Mouse (Mus musculus) left cerebral cortex, adult 9 months (tissue): ENCODE results near the gene Hs3st5.

Experiments
- DNase-seq, 2 experiments: peaks; one replicate each; pipeline ENCODE4 v3.0.0; 2022; ENCODE audit warnings: low spot score in 2 of 2

Gene Hs3st5

DNA sequence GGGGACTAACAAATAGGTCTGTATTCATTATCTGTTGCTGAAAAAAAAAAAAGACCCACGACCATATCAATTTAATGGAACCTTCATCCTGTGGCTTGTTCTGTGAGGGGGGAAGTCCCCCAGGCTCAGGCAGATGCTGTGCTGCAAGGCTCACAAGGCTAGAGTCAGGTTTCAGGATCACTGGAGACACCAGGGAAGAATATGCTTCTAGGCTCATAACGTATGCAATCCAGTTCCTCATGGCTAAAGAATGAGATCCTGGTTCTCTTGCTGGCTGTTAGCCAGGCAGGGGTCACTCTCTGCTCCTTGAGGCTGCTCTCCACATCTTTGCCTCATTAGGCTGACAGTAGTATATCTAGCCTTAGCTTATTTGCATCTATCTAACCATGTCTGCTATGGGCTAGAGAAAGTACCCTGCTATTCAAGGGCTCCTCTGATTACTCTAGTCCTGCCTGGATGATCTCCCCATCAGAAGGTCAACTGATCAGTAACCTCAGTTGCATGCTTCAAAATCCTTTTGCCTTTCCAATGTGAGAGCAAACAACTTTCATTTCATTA lies 294.4 kb downstream of the Hs3st5 start:
- DNase-seq, result no peak

DNA sequence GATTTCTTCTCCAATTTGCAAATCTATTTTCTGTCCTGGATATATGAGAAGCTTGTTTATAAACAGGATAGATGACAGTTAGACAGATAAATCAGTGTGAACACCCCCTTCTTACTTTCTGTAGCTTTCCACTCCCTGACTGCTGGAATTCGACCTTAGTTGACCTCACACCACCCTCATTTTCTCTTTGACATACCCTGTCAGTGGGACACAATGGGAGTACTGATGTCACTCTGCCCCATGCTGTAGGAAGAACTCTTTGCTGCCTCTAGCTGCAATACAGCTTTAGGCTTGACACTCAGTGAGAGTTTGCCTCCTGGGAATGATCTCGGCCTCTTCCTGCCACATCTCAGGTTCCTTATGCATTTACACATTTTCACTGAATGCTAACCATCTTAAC lies 297.1 kb downstream of the Hs3st5 start:
- DNase-seq, result no peak

DNA sequence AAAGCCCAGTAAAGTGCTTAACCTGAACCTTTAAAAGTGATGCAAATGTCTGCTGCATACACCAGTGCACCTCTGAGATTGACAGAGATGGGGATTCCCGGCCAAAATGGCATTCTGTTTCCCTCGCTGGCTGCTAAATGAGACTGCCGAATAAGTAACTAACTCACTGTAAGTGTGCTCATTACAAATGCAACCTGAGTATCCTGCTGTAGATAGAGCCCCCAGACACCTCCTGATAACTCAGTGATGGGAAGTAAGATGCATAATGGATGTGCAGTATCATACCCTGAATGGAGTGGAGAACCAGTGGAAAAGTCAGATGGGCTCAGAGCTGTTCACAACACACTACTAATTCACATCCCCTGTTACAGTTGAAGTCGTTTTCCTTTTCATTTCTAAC lies 298.7 kb downstream of the Hs3st5 start:
- DNase-seq, result no peak

DNA sequence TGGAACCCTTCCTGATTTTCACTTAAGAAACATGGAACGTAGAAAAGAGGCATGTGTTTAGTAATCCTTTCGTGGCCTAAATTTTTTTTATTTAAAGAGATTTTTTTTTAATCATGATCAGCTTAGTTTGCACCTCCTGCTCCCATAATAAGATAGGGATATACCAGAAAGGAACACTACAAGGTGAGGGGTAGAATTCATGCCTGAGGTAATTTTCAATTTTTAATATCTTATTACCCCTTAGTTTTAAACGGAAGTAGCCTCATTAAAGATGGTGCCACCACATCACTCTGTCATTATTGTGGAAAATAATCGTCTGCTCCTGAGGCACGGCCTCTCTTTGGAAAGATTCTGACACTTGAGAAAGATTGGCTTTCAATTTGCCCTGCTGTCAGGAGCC lies 299.2 kb downstream of the Hs3st5 start:
- DNase-seq, result no peak

DNA sequence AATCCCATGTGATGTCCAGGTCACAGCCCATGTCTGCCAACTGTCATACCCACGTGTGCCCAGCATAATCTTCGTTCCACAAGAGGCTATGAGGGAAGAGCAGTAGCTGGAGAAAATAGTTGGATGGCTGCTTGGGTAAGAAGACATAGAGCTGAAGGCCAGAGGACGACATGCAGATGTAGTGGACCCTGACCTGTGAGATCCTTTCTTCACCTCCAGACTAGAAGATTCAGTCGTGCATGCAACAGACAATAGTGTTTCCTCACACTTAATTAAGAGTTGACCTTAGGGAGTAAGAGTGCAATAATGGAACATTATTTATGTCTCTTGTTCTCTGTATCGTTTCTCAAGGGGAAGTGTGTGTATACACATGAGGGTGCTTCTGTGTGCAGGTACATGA lies 300.4 kb downstream of the Hs3st5 start:
- no peak for DNase-seq

DNA sequence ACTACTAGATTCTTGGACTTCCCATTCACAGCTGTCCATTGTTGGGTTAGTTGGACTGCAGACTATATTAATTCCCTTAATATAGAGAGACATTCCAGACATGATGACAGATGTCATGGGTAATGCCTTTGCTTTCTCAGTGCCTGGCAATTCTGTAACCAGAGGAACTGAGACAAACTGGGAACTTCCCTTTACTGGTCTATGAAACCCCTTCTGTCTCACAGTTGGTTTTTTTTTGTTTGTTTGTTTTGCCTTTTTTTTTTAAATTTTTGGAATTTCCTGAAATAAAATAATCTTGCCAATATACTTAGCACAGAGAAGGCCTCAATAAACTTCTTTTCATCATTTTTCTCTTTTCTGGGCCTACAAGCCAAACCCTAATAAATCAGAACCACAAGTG lies 312.3 kb downstream of the Hs3st5 start:
- no peak for DNase-seq

DNA sequence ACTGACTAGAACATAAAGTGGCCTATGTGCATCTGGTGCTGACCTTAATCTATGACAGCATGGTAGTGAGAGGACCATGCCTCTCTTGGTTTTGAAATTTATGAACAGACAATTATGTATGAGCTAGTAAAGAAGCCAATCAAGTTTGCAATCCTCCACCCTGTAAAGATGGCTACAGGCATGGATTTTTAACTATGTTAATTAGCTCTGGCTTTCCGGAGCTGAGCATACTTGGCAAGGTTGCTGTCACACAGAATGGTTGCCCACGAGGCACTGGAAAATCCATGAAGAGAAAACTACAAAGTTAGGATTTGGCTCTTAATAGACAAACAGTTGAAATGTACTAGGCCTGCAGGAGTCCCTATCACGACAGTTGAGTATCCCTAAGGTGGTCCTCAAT lies 322.5 kb downstream of the Hs3st5 start:
- no peak for DNase-seq

DNA sequence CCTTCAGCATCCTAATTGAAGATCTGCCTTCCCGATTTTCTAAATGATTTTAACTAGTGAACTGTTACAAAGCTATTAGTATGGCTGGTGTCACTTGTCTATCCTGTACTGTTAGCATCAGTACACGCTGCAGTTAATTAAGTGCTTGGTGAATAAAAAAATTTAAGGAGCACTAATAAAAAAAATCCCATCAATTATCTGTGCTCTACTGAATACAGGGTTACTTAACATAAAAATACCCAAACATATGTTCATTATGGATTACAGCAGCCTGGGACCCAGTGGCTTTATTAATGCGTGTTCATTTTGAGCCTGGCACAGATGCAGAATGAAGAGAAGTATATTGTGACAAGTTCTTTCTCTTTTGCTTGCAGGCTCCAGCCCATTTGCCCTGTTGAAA lies 325.6 kb downstream of the Hs3st5 start:
- no peak for DNase-seq

DNA sequence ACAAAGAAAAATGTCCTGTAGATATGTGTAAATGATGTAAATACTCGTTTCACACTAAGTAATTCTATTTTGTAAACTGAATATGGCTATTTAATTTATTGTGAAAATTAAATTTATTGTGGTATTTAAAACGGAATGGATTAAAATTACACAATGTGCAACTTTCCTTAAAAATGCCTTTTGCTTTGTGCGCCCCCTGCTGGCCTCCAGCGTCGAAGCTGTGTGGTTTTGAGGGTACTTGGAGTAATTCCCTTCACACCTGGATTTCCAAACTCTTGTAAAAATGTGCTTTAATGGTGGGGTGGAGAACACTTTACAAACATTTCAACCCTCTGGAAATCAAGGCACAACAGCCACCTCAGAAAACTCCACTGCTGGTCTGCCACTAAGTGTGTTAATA lies 327.6 kb downstream of the Hs3st5 start:
- DNase-seq, result peak in 1 of 2 experiments; percentile 45

DNA sequence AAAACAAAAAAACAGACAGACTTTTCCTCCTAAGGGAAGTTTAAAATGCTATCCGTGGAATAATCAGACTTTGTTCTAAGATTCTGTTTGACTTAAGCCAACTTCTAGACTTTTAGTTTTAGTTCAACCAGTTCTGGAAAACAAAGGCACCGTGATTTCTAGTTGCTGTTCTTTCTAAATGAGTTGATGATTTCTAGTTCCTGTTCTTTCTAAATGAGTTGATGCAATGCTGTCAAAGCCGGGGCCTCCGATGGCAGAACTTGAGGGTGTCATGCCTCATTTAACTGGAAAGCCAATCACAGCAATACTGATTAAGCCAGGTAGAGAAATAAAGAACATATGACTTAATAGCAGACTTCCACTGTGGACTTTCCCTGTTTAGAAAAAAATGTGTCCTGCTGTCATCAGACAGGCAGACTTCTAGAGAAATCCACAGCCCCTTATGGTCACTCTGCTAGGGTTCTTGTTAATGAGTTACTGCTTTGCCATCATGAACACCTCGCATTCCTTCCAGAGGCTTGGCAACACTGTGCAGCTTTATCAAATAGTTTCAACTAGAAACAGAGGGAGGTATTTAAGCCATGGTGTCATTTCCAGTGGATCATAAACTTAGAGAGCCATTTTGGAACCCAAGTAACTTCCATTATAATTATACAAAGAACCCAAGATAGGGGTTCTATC lies 329.4 kb downstream of the Hs3st5 start:
- DNase-seq, result no peak

DNA sequence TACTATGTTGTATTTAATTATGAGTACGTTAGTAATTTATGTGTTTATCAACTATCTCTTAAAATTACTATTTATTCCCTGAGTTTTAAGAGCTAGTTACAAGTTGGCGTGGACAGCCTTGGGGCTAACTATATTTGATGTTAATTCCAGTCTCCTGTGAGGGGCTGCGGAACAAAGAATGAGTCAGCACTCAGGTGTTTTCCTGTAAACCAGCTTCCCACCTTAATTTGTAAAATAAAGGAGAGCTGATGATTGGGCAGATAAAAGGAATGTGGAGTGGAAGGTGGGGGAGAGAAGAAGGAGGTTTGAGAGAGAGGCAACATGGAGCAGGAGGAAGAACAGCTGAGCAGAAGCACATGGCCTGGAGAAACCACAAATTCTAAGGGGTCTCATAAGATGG lies 343.6 kb downstream of the Hs3st5 start:
- DNase-seq, result no peak

DNA sequence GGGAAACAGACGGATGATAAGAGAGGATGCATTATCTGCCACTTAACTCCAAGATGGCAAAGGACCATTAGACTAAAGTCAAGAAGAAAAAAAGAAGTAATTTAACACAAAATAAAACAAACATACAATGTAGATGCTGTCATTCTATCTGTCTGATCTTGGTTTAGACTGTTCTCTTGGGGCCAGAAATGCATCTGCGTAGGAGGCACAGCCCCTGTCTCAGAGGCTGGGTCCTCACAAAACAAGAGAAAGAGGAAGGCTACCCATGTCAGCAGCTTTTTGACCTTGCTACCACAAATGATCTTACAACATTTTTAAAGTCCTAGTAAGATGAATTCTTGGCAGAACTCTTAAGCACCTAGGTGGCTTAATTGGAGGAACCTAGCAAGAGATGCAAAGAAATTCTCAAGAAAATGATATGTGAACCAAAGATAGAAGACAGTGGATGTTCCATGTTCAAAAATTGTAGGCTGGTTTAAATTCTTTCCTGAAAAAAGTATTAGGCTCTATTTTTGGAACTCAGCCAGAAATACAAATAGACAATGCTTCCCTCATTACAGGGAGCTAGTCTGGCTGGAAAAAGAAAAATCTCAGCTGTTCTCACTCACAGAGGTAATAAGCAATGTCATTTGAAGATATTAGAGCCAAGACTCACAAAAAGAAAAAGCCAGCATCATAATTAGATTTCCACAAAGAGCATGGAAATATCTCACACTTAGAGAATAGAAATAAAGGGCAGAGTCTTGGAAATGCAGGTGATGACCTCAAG lies 355.7 kb downstream of the Hs3st5 start:
- no peak for DNase-seq
